Mouse (Mus musculus) ES-E14 (cell line): ENCODE measurements around the gene Mast4. TPM values are rescaled to one million over a fixed set of nuclear protein-coding genes. Genes with fewer than 3 reads are reported as not detected.

ENCODE experiments used
- DNase-seq: peaks from one replicate; pipeline ENCODE4 v3.0.0-alpha.2; 2013; ENCODE audit warnings: low read depth, low spot score
- H3K27ac ChIP-seq: 2 replicates; pipeline ENCODE4 v1.5.1; 2012; ENCODE audit warnings: low read depth, mild to moderate bottlenecking, low read length, moderate library complexity, mixed read lengths; ENCODE audit not compliant: poor library complexity, insufficient read depth, severe bottlenecking
- H3K36me3 ChIP-seq: 2 replicates; pipeline ENCODE4 v1.6.1; 2012; ENCODE audit warnings: mild to moderate bottlenecking, low read length, moderate library complexity, mixed read lengths; ENCODE audit not compliant: control insufficient read depth, poor library complexity, insufficient read depth, severe bottlenecking
- H3K4me1 ChIP-seq, 2 experiments: fragments of 150-350 bp in 1 of 2; sonication (generic) in 1 of 2; 2 replicates each; pipeline ENCODE4 v1.6.1; 2012; ENCODE audit warnings: low read length in 2 of 2, mild to moderate bottlenecking in 1 of 2, mixed read lengths in 1 of 2; ENCODE audit not compliant: control insufficient read depth in 2 of 2, insufficient read depth in 2 of 2, poor library complexity in 1 of 2
- H3K4me3 ChIP-seq, 2 experiments: fragments of 150-350 bp in 1 of 2; sonication (generic) in 1 of 2; 2 replicates each; pipeline ENCODE4 v1.5.1; 2012; ENCODE audit warnings: low read length in 2 of 2, low read depth in 1 of 2, mild to moderate bottlenecking in 1 of 2, mixed read lengths in 1 of 2; ENCODE audit not compliant: insufficient read depth in 1 of 2, poor library complexity in 1 of 2, severe bottlenecking in 1 of 2
- H3K9ac ChIP-seq: 2 replicates; pipeline ENCODE4 v1.6.1; 2012; ENCODE audit warnings: low read depth, mild to moderate bottlenecking, low read length, mixed read lengths; ENCODE audit not compliant: poor library complexity, insufficient read depth, severe bottlenecking
- H3K9me3 ChIP-seq: fragments of 150-350 bp; sonication (generic); 2 replicates; pipeline ENCODE4 v1.6.1; 2012; ENCODE audit warnings: low read depth, mild to moderate bottlenecking, low read length; ENCODE audit not compliant: control insufficient read depth, insufficient read depth
- CHD2 ChIP-seq: IDR thresholded peaks from 2 replicates; pipeline ENCODE4 v1.6.1; 2014; ENCODE audit warnings: mild to moderate bottlenecking, low read depth, low read length, inconsistent platforms
- HCFC1 ChIP-seq: IDR thresholded peaks from 2 replicates; pipeline ENCODE4 v1.6.1; 2012; ENCODE audit warnings: low read length, inconsistent platforms, borderline replicate concordance; ENCODE audit not compliant: insufficient read depth
- MAFK ChIP-seq: IDR thresholded peaks from 2 replicates; pipeline ENCODE4 v1.6.1; 2014; ENCODE audit warnings: mild to moderate bottlenecking, low read depth, low read length, inconsistent platforms; ENCODE audit not compliant: insufficient read depth
- ZC3H11A ChIP-seq: IDR thresholded peaks from 2 replicates; pipeline ENCODE4 v1.6.1; 2012; ENCODE audit warnings: low read depth, mild to moderate bottlenecking, inconsistent platforms, low read length, borderline replicate concordance
- ZNF384 ChIP-seq: IDR thresholded peaks from 2 replicates; pipeline ENCODE4 v1.6.1; 2012; ENCODE audit warnings: low read depth, low read length, inconsistent platforms
- in situ Hi-C, 2 experiments: fragments of 600-800 bp; cut with MboI; formaldehyde crosslinking; loops; one replicate each; pipeline ENCODE4 v1.15.1; 2025; ENCODE audit warnings: low sequenced_read_pairs in 2 of 2, inconsistent platforms in 1 of 2; ENCODE audit not compliant: unreplicated experiment in 2 of 2
- total RNA-seq: library from RNA; depleted of rRNA; stranded (reverse); fragments of 300-350 nt; gene quantifications from 2 replicates; pipeline ENCODE4 v1.2.3, GENCODE M21; 2012

Gene Mast4
- total RNA-seq, 1 experiment: 8.3 TPM

DNA sequence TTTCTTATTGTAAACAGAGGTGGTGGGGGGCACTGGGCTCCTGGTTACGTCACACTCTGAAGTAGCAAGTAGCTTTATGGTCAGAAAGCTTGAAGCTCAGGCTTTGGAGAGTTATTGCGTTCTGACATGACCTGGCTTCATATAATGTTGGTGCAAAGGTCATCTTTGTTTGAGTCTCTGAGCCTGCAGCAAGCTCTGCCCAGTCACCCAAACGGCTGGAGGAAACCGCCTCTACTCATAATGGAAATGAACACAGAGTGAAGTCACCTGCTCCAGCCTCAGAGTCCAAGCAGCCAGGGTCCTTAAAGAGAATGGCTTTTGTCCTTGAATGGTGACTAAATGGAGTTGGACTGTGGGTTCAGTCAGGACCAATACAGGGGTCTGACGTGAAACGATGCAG lies 529.1 kb downstream of the Mast4 start:
- in situ Hi-C loops: no loop called here
- Histone ChIP-seq H3K36me3 (no peaks in the 10 kb centered on the region), H3K4me1 (no peaks in the 10 kb centered on the region), H3K9ac (no peak overlapping the region), H3K9me3 (no peaks in the 10 kb centered on the region), H3K4me3 (no peak overlapping the region), H3K27ac (no peak overlapping the region)
- DNase-seq: no peak
- TF ChIP-seq CHD2: no peak
- TF ChIP-seq HCFC1: no peak
- TF ChIP-seq ZNF384: no peak
- no peak for TF ChIP-seq MAFK
- no peak for TF ChIP-seq ZC3H11A

DNA sequence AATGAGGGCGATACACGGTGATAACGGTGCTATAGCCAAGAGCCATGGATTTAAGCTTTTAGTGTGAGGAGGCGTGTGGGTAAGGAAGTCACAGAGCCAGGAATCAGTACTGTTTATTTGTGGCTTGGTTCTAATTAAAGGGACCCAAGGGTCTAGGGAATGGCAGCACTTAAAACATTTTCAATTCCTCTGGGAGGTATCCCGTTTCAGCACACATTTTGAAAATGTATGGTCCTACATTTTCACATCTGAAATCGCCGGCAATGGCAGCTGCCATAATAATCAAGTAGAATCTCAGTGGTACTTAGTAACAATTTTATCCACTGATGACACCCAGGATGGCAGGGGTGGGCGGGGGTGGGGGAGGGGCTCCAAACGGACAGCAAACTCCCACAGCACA lies 531.1 kb downstream of the Mast4 start:
- Histone ChIP-seq H3K27ac (no peak overlapping the region), H3K9ac (no peak overlapping the region), H3K9me3 (no peaks in the 10 kb centered on the region), H3K4me3 (no peak overlapping the region), H3K4me1 (no peaks in the 10 kb centered on the region), H3K36me3 (no peaks in the 10 kb centered on the region)
- TF ChIP-seq ZNF384: no peak
- TF ChIP-seq CHD2: no peak
- TF ChIP-seq ZC3H11A: no peak
- TF ChIP-seq MAFK: no peak
- no peak for TF ChIP-seq HCFC1
- no peak for DNase-seq
- in situ Hi-C loops: no loop called here

DNA sequence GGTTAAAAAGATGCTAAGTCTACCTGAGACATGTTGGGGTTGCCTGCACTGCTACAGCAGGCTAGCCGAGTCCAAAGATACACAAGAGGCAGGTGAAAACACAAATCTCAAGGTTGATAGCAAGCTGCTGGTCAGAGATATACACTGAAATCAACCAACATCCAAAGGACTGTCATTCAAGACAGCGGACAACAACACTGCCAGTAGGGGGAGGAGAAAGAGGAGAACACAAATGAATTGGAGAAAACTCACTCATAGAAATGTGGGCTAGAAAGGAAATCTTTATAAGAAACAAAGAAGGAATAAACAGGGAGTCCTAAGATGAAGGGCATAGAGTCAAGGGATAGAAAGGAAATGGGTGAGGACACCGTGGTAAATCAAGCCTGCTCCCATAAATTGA lies 542.1 kb downstream of the Mast4 start:
- H3K9ac ChIP-seq: no peak overlapping the region
- H3K36me3 ChIP-seq: no peaks in the 10 kb centered on the region
- no peaks in the 10 kb centered on the region for H3K9me3 ChIP-seq
- H3K27ac ChIP-seq: no peak overlapping the region
- DNase-seq: no peak
- no peaks in the 10 kb centered on the region for H3K4me1 ChIP-seq
- no peak overlapping the region for H3K4me3 ChIP-seq
- in situ Hi-C loops: no loop called here
- no peak for TF ChIP-seq HCFC1
- no peak for TF ChIP-seq ZC3H11A
- no peak for TF ChIP-seq MAFK
- TF ChIP-seq CHD2: no peak
- no peak for TF ChIP-seq ZNF384

DNA sequence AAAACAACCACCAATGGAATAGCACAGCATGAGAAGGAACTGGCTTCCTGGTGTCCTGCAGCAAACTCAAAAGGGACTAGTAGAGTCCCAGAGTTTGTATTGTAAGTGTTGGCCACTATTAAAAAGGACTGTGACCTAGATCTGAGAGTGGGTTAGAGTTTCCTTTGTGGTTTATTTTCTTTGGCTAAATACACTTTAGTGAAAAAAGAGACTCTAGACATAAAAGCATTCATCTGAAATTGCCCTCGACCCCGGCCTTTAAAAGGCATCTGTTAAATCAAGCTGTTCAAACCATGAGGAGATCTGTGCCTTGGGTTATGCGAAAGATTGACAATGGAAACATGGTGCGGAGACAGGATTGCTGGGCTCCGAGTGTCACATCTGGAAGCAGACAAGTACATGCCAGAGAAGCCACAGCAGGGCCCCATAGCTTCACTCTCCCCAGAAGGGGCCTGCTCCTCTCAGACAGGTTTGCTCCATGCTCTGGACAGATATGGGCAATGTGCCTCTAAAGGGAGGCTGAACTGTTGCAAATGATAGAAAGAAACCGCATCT lies 543.6 kb downstream of the Mast4 start:
- Histone ChIP-seq H3K4me1 (no peaks in the 10 kb centered on the region), H3K4me3 (no peak overlapping the region), H3K9me3 (no peaks in the 10 kb centered on the region), H3K9ac (no peak overlapping the region), H3K36me3 (no peaks in the 10 kb centered on the region), H3K27ac (no peak overlapping the region)
- no peak for DNase-seq
- TF ChIP-seq CHD2: no peak
- in situ Hi-C loops: no loop called here

DNA sequence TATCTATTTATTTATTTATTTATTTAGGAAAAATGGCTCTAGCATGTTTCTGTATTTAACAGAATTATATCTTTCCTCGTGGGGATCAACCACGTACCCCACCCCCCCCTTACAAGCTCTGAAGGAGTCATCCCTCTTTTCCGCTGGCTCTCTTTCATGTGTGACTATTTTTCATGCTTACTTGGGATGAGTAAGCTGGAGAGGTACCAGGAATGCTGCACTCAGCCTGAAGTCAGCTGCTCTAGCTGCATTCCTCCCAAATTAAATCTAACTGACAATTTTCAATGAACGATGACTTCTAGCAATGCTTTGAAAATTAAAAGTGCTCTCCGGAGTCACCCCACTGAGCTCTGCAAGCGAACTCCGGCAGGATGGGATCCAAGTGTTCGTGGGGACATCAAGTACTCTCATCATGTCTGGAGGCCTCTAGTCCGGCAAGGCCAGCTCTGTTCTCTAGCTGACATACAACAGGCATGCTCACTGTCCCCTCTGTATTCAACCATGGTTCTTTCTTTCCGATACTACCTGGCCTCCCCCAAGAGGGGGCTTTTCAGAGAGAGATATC lies 547.5 kb downstream of the Mast4 start:
- Histone ChIP-seq H3K9ac (no peak overlapping the region), H3K4me3 (no peak overlapping the region), H3K9me3 (no peaks in the 10 kb centered on the region), H3K4me1 (no peaks in the 10 kb centered on the region), H3K36me3 (no peaks in the 10 kb centered on the region), H3K27ac (no peak overlapping the region)
- in situ Hi-C loops: no loop called here
- no peak for DNase-seq
- TF ChIP-seq ZNF384 (no peak), CHD2 (no peak), MAFK (no peak), HCFC1 (no peak), ZC3H11A (no peak)
